Mouse (Mus musculus) gastrocnemius, postnatal 36 days (tissue): ENCODE measurements around the gene Telo2. TPM values are rescaled to one million over a fixed set of nuclear protein-coding genes. Genes with fewer than 3 reads are reported as not detected.

ENCODE experiments used
- DNase-seq, 2 experiments: peaks; one replicate each; pipeline ENCODE4 v3.0.0; 2022
- intact Hi-C: fragments of 180-260 bp; cut with DNase I; formaldehyde crosslinking; loops from one replicate; pipeline ENCODE4 v1.15.1; 2025
- total RNA-seq, 2 experiments: library from RNA; stranded (reverse); gene quantifications; 2 replicates each; pipeline ENCODE4 v1.2.3; 2021

Telo2 gene
- total RNA-seq, 2 experiments from 2014 or later = 4.2 to 6.1 TPM

DNA sequence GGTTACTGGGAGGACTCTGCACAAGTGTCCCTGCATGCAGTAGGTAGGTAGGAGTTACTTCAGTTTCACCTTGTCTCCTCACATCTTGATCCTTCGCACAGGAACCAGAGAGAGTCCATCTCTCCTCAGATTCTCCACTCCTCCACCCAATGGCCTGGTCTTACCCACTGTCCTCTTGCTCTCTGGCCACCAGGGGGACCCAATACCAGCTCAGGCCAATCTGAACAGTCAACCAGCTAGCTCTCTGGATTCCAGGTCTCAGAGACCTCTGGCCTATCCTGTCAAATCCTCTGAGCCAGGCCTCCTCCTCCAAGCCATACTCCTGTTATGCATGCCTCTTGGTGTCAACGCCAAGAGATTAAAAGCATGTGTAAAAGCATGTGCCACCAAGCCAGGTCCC is 6.2 kb downstream of the Telo2 start:
- intact Hi-C loops = no loop called here
- peak in 1 of 2 experiments; percentile 27 for DNase-seq

DNA sequence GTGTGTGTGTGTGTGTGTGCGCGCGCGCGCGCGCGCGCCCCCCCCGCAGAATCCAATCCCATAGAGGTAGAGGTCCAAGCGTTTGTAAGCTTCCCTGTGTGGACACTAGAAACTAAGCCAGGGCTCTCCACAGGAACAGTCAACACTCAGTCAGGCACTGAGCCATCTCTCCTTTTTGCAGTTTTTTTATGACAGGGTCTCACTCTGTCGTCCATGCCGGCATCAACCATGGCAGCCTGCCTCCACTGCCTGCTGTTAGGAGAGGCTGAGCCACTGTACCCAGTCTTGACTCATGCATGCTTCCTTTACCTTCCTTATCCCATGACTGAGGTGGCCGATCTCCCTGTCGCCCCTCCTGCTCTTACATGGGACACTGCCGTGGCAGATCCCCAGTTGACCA is 8.0 kb downstream of the Telo2 start:
- DNase-seq = no peak
- intact Hi-C loops = no loop called here

DNA sequence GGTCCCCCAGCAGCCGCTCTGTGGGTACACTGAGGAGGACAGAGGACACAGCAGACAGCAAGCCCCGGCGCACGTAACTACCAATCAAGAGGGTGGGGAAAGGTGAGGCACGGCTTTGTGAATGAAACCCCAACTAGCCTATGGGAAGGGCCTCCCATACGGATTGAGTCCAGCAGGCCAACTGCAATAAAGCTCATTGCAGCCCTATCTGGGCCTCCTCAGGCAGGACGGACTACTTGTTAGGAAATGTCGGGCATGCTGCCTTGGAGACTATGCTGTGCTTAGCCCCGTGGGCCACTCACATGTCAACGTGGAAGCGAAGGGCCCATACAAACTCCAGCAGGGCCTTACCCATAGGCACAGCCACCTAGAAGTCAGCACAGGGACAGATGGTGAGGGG is 14.4 kb downstream of the Telo2 start:
- intact Hi-C loops = no loop called here
- DNase-seq = no peak

DNA sequence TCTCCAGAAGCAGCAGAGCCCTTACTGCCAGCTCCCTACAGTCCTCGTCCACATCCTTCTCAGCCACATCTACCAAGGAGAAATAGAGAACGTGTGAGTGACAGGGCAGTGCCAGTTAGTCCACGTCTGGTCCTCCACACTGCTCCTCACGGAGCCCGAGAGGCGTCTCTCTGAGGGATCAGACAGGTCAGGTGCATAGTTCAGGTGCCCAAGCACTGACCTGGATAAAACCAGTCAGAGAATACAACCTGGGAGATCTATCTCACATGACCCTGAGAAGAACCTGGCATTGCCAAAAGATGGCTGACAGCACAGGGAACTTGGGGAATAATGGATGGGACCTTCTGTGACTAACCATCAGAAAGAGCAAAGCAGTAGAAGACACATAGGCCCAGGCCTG is 15.7 kb downstream of the Telo2 start:
- intact Hi-C loops = no loop called here
- DNase-seq = no peak

DNA sequence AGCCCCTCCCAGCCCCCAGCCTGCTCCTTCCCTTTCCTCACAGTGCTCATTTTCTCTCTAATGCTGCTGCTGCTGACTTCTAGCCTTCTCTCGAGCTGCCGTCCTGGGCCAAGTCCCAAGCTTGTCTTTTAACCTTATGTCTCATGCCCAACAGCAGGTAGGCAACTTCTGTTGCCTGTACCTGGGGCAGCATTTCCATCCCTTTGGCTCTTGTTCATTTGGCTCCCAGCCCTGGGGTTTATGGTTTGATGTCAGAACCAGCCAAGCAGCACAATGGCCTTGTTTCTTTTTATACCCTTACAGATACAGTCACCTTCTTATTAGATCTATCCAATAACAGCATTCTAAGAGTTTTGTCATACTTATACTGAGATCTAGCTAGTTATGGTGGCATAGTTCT is 19.5 kb downstream of the Telo2 start:
- intact Hi-C loops = no loop called here
- no peak for DNase-seq

DNA sequence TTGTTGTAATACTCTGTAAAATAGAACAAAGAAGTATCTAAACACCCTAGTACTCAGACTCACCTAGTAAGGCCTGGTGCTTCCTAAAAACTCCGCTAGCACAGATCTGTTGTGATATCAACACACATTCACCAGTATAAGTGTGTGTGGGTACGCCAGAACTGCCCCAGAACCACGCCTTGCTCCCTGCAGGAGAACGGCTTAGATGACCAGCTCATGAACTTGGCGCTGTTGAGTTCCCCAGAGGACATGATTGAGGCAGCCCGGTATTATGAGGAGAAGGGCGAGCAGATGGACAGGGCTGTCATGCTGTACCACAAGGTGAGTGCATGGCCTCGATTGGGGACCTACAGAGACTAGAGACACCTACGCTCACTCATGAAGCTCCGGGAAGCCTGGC is 25.3 kb downstream of the Telo2 start:
- intact Hi-C loops = no loop called here
- DNase-seq = no peak

DNA sequence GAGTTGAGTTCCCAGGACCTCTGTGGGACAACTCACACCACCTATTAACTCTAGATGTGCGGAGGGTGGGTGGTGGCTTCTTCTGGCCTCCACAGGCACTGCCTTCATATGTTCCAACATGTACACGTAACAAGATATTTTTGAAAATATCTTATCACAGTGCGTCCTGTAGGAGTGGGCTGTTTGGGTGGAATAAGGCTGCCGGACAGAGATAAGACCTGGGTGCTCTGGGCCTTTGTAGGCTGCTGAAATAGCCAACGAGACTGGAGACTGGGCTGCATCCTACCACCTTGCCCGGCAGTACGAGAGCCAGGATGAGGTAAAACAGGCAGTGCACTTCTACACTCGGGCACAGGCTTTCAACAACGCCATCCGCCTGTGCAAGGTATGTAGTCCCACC is 26.6 kb downstream of the Telo2 start:
- no peak for DNase-seq
- intact Hi-C loops = no loop called here

DNA sequence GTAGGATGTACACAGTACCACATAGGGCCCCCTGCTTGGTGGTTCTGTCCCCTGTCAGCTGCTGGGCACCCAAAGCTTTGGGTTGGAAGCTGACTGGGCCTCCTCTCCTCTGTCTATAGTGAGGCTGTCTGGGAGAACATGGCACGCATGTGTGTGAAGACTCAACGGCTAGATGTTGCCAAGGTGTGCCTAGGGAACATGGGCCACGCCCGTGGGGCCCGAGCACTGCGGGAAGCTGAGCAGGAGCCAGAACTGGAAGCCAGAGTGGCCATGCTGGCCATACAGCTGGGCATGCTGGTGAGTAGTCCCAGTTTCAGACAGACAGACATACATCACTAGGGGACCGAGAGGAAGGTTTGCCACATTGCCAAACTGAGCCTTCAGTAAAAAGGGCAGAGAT is 29.0 kb downstream of the Telo2 start:
- no peak for DNase-seq
- intact Hi-C loops = no loop called here

DNA sequence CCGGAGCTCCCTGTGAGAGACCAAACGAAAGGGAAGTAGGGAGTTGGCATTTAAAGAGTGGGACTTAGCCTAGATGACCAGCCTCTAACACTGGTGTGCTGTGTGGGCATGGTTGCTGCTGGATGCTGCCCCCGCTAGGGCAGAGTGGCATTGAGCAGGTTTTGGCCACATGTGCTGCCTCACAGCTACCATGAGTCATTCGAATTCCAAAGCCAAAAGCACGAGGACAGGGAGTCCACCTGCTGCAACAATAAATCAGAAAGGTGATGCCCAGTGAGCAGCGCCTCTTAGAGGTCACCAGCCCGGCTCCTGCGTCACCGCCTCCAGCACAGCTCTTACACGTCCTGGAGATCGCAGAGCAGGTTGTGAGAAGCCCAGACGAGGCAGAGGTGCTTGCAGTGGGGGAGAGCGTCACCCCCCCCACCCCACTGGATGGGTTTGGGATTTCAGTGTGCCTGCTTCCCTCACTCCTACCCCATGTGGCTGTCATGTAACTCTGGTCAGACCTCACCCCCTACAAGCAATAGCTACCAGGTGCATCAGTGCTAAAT is 30.9 kb downstream of the Telo2 start:
- intact Hi-C loops = loop anchor here (5.0 kb wide), 1 partner anchor 68 kb away; the partner anchor contains the start of genes Cramp1l and Ift140
- peak in 1 of 2 experiments; percentile 42 for DNase-seq

DNA sequence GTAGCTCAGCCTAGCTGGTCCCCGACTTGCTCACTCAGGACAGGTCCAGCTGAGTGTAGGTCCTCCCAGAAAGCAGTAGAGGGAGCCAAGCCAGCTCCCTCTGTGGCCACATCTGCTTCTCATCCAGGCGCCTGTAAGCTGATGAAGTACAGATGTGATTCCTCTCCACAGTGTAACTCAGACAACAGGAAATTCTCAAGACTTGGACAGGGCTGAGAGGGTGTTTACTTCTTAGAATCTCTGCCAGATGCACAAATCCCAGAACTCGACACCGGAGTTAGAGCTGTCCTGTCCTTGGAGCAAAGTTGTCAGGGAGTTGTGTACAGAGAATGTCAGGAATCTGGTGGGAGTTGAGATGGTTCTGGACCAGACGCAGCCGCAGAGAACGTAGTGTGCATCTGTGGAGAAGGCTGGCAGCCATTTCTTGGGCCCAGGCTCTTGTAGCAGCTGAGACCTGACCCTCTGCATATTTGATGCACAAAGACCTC is 32.3 kb downstream of the Telo2 start, which contains the start of gene Tmem204:
Gene Tmem204 (minus strand): TSS at position 148 of the 488 bp plus-strand sequence.
- DNase-seq = peak; percentile 57 to 63
- intact Hi-C loops = loop anchor here (5.0 kb wide), 1 partner anchor 66 kb away; the partner anchor contains the start of genes Cramp1l and Ift140

DNA sequence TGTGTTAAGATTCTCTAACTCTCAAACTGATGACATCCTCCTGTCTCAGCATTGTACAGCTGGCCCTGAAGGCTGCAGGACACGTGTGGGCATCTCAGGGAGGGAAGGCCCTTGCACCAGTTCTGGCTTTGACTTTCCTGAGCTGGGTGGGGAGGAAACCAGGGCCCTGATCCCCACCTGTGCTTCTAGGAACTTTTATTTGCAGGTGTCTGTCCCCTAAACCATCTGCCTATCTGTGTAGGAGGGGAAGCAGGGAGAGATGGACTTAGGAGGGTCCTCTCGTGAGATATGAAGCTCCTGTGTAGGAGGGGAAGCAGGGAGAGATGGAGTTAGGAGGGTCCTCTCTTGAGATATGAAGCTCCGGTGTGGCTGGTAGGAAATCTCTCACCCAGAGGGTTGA is 32.9 kb downstream of the Telo2 start:
- intact Hi-C loops = loop anchor here (5.0 kb wide), 1 partner anchor 66 kb away; the partner anchor contains the start of genes Cramp1l and Ift140
- no peak for DNase-seq

DNA sequence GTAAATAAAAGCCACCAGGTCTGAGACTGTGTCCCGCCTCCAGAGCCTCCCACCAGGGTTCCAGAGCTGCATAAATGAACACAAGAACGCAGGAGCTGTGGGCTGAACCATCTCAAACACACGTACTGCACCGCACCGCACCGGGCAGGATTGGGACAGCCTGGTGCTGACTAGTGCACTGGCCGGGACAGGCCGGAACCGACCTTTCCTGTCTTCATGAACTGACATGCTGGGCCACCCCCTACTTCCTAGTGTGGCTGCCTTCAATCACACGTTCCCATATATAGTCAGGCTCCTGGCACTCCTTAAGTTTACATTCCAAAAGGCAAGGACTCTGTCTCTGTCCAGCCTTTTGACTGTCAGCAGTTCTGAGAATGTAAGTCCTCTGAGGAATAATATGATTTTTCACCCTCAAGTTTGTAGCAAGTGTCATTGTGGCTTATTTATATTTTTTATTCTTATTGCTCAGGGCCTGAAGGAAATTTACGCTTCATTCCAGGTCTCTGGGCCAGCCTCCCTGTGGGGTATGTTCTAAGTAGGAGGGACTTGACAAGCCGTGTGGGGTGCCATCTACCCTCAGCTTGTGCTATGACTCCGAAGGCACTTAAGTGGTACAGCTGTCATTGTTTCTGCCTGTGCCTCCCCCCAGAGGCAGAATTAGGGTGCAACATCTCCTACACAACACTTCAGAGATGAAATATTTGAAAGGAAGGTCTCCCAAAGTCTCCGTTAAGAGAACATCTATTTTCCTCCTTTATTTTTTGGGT is 33.5 kb downstream of the Telo2 start:
- intact Hi-C loops = loop anchor here (5.0 kb wide), 1 partner anchor 65 kb away; the partner anchor contains the start of genes Cramp1l and Ift140
- DNase-seq = no peak

DNA sequence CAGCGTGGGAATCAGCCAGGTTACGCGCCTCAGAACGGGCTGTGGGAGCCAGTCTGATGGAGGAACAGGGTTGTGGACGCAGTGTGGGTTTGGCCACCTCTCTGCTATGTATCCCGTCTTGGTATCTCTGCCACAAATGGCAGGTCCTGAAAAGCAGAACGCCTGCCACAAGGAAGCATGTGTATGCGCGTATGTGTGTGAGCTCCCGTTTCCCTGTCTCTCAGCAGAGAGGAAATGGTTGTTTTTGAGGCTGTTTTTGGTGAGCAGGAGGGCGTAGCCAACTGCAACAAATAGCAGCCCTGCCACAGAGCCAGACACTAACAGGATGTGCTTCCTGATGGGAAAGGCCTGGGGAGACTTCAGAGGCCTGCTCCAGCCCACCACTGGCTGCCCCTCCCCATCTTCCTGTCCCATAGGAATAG is 34.8 kb downstream of the Telo2 start:
- peak; percentile 46 to 50 for DNase-seq
- intact Hi-C loops = loop anchor here (5.0 kb wide), 1 partner anchor 64 kb away; the partner anchor contains the start of genes Cramp1l and Ift140

DNA sequence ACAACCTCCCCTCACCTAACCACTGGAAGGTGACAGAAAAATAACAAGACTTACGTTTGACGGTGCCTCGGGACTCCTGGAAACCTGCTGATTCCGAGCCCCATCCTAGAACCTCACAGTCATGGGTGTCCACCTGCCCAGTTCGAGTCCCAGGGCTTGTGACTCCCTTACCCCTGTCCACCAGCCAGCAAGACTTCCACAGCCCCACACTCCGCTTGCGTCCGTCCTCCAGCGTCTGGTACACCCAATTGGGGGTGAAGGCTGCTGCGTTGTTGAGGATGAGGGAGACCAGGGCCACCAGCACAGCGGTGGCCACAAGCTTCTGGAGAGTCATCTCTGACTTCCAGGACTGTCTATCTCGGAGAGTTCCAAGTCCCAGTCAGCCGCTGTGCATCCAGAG is 35.6 kb downstream of the Telo2 start:
- intact Hi-C loops = loop anchor here (5.0 kb wide), 1 partner anchor 63 kb away; the partner anchor contains the start of genes Cramp1l and Ift140
- no peak for DNase-seq

DNA sequence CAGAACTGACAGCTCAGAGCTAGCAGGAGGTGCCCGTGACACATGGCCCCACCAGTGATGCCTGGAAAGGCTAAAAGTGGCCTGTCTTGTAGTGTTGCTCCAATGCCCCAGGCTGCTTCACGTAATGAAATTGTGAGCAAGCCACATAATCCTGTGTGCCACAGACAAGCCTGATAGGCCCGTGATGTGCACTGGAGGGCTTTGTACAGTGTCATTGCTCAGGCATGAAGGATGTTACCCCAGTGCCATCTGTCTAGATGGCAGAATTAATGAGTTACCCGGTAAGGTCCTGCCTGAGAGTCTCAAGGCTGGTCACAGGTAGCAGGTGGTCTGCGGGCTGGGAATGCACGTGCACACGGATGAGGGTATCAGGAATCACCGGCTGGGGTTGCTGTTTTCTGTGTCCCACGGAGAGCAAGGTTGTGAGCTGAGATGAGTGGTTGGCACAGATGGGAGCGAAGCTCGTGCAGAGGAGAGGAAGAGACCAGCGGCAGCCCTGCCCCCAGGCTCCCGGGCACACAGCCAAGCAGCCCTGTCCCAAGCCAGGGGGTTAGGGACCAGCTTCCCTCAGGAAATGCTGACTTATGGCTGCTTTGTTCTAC is 37.9 kb downstream of the Telo2 start:
- peak in 1 of 2 experiments; percentile 70 for DNase-seq
- intact Hi-C loops = no loop called here

DNA sequence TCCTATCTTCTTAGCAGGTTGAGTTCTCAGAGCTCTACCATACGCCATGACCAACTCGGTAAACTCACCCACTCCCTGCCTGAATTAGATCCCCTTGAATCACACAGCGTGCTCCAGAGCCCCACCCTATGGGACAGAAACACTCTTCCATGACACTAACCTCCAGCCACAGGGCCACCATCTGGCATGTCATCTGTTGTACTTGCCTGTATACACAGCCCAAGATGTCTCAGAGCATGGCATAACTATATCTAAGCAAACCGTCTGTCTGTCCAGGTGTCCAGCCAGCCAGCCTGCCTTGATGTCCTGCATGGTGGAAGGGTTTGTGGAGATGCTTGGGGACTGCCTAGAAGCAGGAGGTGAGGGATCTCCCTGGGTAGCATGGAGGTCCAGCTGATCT is 38.9 kb downstream of the Telo2 start:
- DNase-seq = no peak
- intact Hi-C loops = no loop called here

DNA sequence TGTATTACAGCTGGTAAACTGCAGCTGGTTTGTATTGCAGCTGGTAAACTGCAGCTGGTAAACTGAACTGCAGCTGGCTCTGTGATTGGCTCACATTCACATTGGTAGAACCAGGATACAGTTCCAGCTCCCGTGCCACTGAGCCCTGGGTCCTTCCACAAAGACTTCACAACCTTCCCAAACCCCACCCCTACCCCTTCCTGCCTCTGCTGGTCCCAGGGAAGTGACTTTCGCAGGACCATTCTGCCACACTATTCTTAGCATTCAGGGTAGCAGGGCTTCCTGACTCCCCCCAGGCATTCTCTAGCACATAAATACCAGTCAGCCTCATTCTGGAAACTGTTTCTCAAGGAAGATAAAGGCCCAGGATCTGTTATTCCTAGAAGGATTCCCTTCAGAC is 47.1 kb downstream of the Telo2 start:
- no peak for DNase-seq
- intact Hi-C loops = no loop called here

DNA sequence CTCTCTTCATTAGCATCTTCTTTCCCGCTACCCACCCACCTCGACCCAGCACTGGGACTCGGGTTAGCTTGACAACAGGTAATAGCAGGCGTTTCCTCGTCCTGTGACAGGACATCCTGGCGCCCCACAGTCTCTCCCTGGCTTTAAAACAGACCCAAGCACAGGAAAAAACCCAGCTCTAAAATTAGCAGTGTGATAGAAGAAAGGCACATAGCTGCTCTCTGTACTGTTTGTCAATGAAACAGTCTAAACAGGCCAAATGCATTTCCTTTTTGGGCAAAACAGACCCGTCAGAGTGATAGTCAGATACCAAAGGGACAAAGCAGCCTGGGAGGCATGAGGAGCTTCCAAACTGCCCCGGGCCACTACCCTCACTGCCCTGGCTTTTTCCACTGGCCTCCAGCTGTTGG is 48.3 kb downstream of the Telo2 start:
- no peak for DNase-seq
- intact Hi-C loops = no loop called here

DNA sequence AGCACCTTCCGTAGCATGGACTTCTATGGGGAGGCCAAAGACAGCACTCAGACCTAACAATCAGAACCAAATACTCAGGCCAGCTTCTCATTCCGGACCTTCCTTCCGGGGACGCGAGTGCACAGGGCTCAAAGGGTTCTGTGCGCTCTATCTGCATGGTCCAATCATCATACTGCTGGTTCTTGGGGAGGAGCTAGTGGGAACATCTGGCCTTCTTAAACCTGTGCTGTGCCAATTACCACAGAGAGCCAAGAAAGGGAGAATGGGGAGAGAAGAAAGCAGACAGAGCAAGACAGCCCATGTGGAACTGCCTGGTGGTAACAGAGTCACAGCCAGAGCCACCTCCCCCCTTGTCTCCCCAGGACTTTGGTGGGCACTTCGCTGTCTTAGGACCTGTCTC is 49.2 kb downstream of the Telo2 start:
- no peak for DNase-seq
- intact Hi-C loops = no loop called here

DNA sequence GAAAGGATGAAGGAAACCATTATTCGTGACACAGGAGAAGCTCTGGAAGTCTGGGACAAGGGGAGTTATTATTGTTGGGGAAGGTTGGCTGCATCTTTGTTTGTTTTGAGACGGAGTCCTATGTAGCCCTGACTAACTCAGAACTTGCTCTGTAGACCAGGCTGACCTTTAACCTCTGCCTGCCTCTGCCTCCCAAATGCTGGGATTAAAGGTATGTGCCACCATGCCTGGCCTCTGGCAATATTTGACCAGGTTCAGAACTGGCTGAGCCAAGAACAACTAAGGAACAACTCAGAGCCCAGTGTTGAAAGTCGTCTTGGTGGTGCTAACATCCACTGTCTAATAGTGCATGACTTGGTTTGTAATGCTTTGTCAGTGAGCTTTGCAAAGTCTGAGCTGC is 50.6 kb downstream of the Telo2 start:
- DNase-seq = no peak
- intact Hi-C loops = no loop called here

DNA sequence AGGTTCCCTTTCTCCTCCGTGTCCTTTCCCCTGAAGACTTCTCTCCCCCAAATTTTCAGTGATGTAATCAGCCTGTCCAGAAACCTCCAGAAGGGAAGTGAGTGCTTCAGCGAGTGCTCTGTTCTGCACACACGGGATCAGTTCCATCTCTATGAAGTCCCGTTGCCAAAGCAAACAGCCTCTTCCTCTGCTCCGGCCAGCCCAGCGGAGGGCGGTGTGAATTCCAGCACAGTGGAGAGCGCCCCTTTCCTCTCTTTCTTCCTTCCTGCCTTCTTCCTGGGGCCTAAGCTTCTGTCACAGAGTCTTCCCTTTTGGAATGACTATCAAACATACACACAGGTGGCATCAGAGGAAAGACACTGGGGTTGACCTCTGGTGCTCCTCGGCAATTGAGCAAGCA is 51.4 kb downstream of the Telo2 start:
- peak in 1 of 2 experiments; percentile 62 for DNase-seq
- intact Hi-C loops = no loop called here
